Comparison of ENCODE assay signal across 8 mouse cellular contexts in the genomic region with DNA sequence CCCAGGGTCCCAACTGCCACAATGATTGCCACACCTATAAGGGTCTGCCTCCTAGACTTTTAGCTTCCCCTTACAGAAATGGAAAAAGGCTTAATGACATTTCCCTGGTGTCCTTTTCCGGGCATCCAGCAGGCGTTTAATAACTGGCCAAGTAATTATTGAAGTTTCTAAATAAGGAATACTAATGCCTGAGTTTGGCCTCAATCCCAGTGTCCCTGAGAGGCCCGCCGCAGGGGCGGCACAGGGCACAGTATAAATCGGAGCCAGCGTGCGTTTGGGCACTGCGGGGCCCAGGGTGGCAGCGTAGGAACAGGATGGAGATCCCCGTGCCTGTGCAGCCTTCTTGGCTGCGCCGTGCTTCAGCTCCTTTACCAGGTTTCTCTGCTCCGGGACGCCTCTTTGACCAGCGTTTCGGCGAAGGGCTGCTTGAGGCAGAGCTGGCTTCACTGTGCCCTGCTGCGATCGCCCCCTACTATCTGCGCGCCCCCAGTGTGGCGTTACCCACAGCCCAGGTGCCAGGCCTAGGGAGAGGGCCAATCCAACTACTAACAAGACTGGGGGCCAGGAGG. TPM values are rescaled to one million over a fixed set of nuclear protein-coding genes. Genes with fewer than 3 reads are reported as not detected.
DNase-seq lines count a peak whose midpoint lies in the region; ATAC-seq lines count a peak whose summit lies in the region.

No protein-coding gene starts in this region.

- ATAC-seq in embryonic facial prominence, embryonic 13.5 days (ENCODE audit: insufficient number of reproducible peaks, insufficient read depth, low FRiP score, low TSS enrichment, low read depth): no peak
- ATAC-seq in heart, embryonic 11.5 days (replicated peaks; ENCODE audit: insufficient number of reproducible peaks, low FRiP score, low TSS enrichment): no peak
- ATAC-seq in kidney, embryonic 14.5 days (ENCODE audit: low FRiP score, low TSS enrichment): no peak

- peaks cover 46% of the 10 kb centered on the region for H3K36me3 ChIP-seq in embryonic facial prominence, embryonic 13.5 days
- H3K36me3 ChIP-seq in heart, embryonic 11.5 days (ENCODE audit: control insufficient read depth, insufficient read depth, low read length): peaks cover 23% of the 10 kb centered on the region
- H3K36me3 ChIP-seq in kidney, embryonic 14.5 days (ENCODE audit: control insufficient read depth, insufficient read depth, low read length): peaks cover 43% of the 10 kb centered on the region

- H3K4me2 ChIP-seq in embryonic facial prominence, embryonic 13.5 days: peak overlapping the region; percentile 94
- H3K4me2 ChIP-seq in heart, embryonic 11.5 days: peak overlapping the region; percentile 98
- peak overlapping the region; percentile 92 for H3K4me2 ChIP-seq in kidney, embryonic 14.5 days (replicated peaks; ENCODE audit: low read depth, low read length)

- no peaks in the 10 kb centered on the region for H3K9me3 ChIP-seq in embryonic facial prominence, embryonic 13.5 days
- H3K9me3 ChIP-seq in heart, embryonic 11.5 days (replicated peaks; ENCODE audit: control insufficient read depth, low read length): no peaks in the 10 kb centered on the region
- H3K9me3 ChIP-seq in kidney, embryonic 14.5 days (ENCODE audit: control insufficient read depth, low read length): no peaks in the 10 kb centered on the region

- 6% methylated on average over 23 of the region's 23 CpGs for WGBS in embryonic facial prominence, embryonic 13.5 days
- WGBS in heart, embryonic 11.5 days (ENCODE audit: insufficient replicate concordance): 5% methylated on average over 23 of the region's 23 CpGs
- WGBS in kidney, embryonic 14.5 days: 5% methylated on average over 23 of the region's 23 CpGs

- H3K4me3 ChIP-seq in embryonic facial prominence, embryonic 13.5 days: peak overlapping the region; percentile 61
- peak overlapping the region; percentile 53 for H3K4me3 ChIP-seq in heart, embryonic 11.5 days (ENCODE audit: low read depth, low read length)
- H3K4me3 ChIP-seq in kidney, embryonic 14.5 days (ENCODE audit: low read length): peak overlapping the region; percentile 76

- DNase-seq in 3134 (ENCODE audit: extremely low read depth, insufficient read length, low spot score) (peak; percentile 77), NIH3T3 (ENCODE audit: low read depth) (peak; percentile 78)
- DNase-seq in lung, postnatal 10 days: peak; percentile 61
- DNase-seq in spleen, postnatal 4 days (ENCODE audit: low spot score in 2 of 2): peak; percentile 50 to 79
- DNase-seq in frontal cortex, postnatal 25 days (ENCODE audit: low spot score in 2 of 2): no peak

- no peaks in the 10 kb centered on the region for H3K27me3 ChIP-seq in embryonic facial prominence, embryonic 13.5 days
- H3K27me3 ChIP-seq in heart, embryonic 11.5 days (ENCODE audit: control insufficient read depth, insufficient read depth, low read length): no peaks in the 10 kb centered on the region
- no peaks in the 10 kb centered on the region for H3K27me3 ChIP-seq in kidney, embryonic 14.5 days (ENCODE audit: control insufficient read depth, insufficient read depth, low read length)

- peak overlapping the region; percentile 99 for H3K27ac ChIP-seq in embryonic facial prominence, embryonic 13.5 days
- peak overlapping the region; percentile 91 for H3K27ac ChIP-seq in heart, embryonic 11.5 days (ENCODE audit: low read depth, low read length)
- H3K27ac ChIP-seq in kidney, embryonic 14.5 days (ENCODE audit: low read depth, low read length): peak overlapping the region; percentile 79; the same call in 1 of the 2 replicates

- H3K4me1 ChIP-seq in embryonic facial prominence, embryonic 13.5 days: peaks cover 22% of the 10 kb centered on the region
- peaks cover 12% of the 10 kb centered on the region for H3K4me1 ChIP-seq in heart, embryonic 11.5 days (ENCODE audit: control insufficient read depth, insufficient read depth, low read length)
- H3K4me1 ChIP-seq in kidney, embryonic 14.5 days (ENCODE audit: control insufficient read depth, insufficient read depth, low read length): peaks cover 9% of the 10 kb centered on the region

- H3K9ac ChIP-seq in embryonic facial prominence, embryonic 13.5 days: peak overlapping the region; percentile 82
- H3K9ac ChIP-seq in heart, embryonic 11.5 days (ENCODE audit: low read depth, low read length): peak overlapping the region; percentile 88
- H3K9ac ChIP-seq in kidney, embryonic 14.5 days (ENCODE audit: low read depth, low read length): peak overlapping the region; percentile 70

RNA-seq across cellular contexts. Expression of a gene that starts 1.0 kb away (rescaled TPM):
- 15.8 and 17.4 TPM in 2 replicates for polyA plus RNA-seq in embryonic facial prominence, embryonic 13.5 days (2015; fragmentation: Nextera tagmentation; extraction: Ambion mirVana)
- 10.3 and 12.7 TPM in 2 replicates for polyA plus RNA-seq in heart, embryonic 11.5 days (2014; fragmentation: Nextera tagmentation; extraction: Ambion mirVana)
- polyA plus RNA-seq in kidney, embryonic 14.5 days (2014; fragmentation: Nextera tagmentation; extraction: Ambion mirVana): 15.2 and 25.0 TPM in 2 replicates

RNA-seq across cellular contexts. Expression of a gene that starts 1.1 kb away (rescaled TPM):
- polyA plus RNA-seq in embryonic facial prominence, embryonic 13.5 days (2015; fragmentation: Nextera tagmentation; extraction: Ambion mirVana): 16.5 and 21.0 TPM in 2 replicates
- 10.7 and 12.5 TPM in 2 replicates for polyA plus RNA-seq in heart, embryonic 11.5 days (2014; fragmentation: Nextera tagmentation; extraction: Ambion mirVana)
- 8.9 and 9.2 TPM in 2 replicates for polyA plus RNA-seq in kidney, embryonic 14.5 days (2014; fragmentation: Nextera tagmentation; extraction: Ambion mirVana)

RNA-seq across cellular contexts. Expression of a gene that starts 6.5 kb away (rescaled TPM):
- 44.1 and 47.7 TPM in 2 replicates for polyA plus RNA-seq in embryonic facial prominence, embryonic 13.5 days (2015; fragmentation: Nextera tagmentation; extraction: Ambion mirVana)
- polyA plus RNA-seq in heart, embryonic 11.5 days (2014; fragmentation: Nextera tagmentation; extraction: Ambion mirVana): 33.6 and 34.8 TPM in 2 replicates
- 38.5 and 48.0 TPM in 2 replicates for polyA plus RNA-seq in kidney, embryonic 14.5 days (2014; fragmentation: Nextera tagmentation; extraction: Ambion mirVana)

RNA-seq across cellular contexts. Expression of a gene that starts 10.0 kb away (rescaled TPM):
- 97.0 and 104 TPM in 2 replicates for polyA plus RNA-seq in embryonic facial prominence, embryonic 13.5 days (2015; fragmentation: Nextera tagmentation; extraction: Ambion mirVana)
- 87.6 and 91.2 TPM in 2 replicates for polyA plus RNA-seq in heart, embryonic 11.5 days (2014; fragmentation: Nextera tagmentation; extraction: Ambion mirVana)
- polyA plus RNA-seq in kidney, embryonic 14.5 days (2014; fragmentation: Nextera tagmentation; extraction: Ambion mirVana): 109 and 119 TPM in 2 replicates

RNA-seq across cellular contexts. Expression of a gene that starts 10.0 kb away (rescaled TPM):
- polyA plus RNA-seq in embryonic facial prominence, embryonic 13.5 days (2015; fragmentation: Nextera tagmentation; extraction: Ambion mirVana): 14.9 and 15.4 TPM in 2 replicates
- polyA plus RNA-seq in heart, embryonic 11.5 days (2014; fragmentation: Nextera tagmentation; extraction: Ambion mirVana): 5.4 and 5.5 TPM in 2 replicates
- 8.0 and 11.3 TPM in 2 replicates for polyA plus RNA-seq in kidney, embryonic 14.5 days (2014; fragmentation: Nextera tagmentation; extraction: Ambion mirVana)

Comparison
In these comparisons a context has a peak if more than half of its experiments do, and no peak if none do; other contexts are left out.
1. DNase-seq: peak in 3134 (single experiment), NIH3T3 (single experiment), lung, postnatal 10 days (single experiment) and spleen, postnatal 4 days (2 of 2); none in frontal cortex, postnatal 25 days (0 of 2).
2. Peak in every context shown above with its lines, with median percentiles within 50 percentile points of each other: H3K27ac ChIP-seq, H3K4me2 ChIP-seq, H3K4me3 ChIP-seq and H3K9ac ChIP-seq.